Comparison of ENCODE assay signal across 15 mouse cellular contexts in the genomic region with DNA sequence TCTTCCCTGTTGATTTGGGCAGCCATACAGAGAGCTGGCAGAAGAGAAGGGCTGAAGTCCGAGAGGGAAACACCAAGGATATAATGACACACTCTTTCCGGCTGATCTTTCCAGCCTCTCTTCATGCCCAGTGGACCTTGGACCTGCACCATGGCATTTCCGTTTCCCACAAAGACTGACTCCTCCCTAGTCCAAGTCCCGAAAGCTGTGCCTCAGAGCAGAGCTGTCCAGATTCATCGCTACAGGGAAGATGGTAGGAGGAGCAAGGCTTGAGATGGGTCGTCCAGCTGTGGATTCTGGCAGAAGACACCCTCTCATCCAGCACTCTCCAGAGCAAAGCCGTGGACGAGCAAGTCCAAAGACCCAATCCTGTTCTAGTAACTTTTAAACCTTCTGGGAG.
A peak's percentile ranks its signal among the peaks of the same experiment; 100 is the strongest.
DNase-seq lines count a peak whose midpoint lies in the region; ATAC-seq lines count a peak whose summit lies in the region.
"Had no signal": no experiment of that assay in that cellular context is flagged by ENCODE, and none has a peak within 500 bp of the region (broad histone marks: within the 10 kb centered on the region; RNA-seq: fewer than 3 reads in every experiment).

No protein-coding gene starts in this region.

- no peaks in the 10 kb centered on the region for H3K27me3 ChIP-seq in intestine, embryonic 15.5 days (replicated peaks)
- H3K27me3 ChIP-seq: midbrain, embryonic 12.5 days; neural tube, embryonic 12.5 days had no signal

- 69% methylated on average over 8 of the region's 8 CpGs for WGBS in intestine, embryonic 15.5 days

- no peaks in the 10 kb centered on the region for H3K9me3 ChIP-seq in intestine, embryonic 15.5 days
- H3K9me3 ChIP-seq: midbrain, embryonic 12.5 days; neural tube, embryonic 12.5 days had no signal

- H3K4me3 ChIP-seq in intestine, embryonic 15.5 days (replicated peaks), result no peak overlapping the region
- H3K4me3 ChIP-seq: erythroblast, embryonic 14.5 days; midbrain, embryonic 12.5 days; neural tube, embryonic 12.5 days had no signal

- no peaks in the 10 kb centered on the region for H3K36me3 ChIP-seq in intestine, embryonic 15.5 days
- H3K36me3 ChIP-seq: midbrain, embryonic 12.5 days; neural tube, embryonic 12.5 days had no signal

- ATAC-seq in intestine, embryonic 15.5 days, result peak; percentile 82

- intact Hi-C loops in gastrocnemius, postnatal 14 days (cut with DNase I; ENCODE audit: low total_unique reads), result no loop called here

- no peak overlapping the region for H3K4me2 ChIP-seq in intestine, embryonic 15.5 days (replicated peaks)
- H3K4me2 ChIP-seq: hindbrain, embryonic 14.5 days; midbrain, embryonic 12.5 days; neural tube, embryonic 12.5 days had no signal

- no peak overlapping the region for H3K9ac ChIP-seq in intestine, embryonic 15.5 days
- H3K9ac ChIP-seq: hindbrain, embryonic 14.5 days; midbrain, embryonic 12.5 days; neural tube, embryonic 12.5 days had no signal

- H3K27ac ChIP-seq in intestine, embryonic 15.5 days, result no peak overlapping the region
- H3K27ac ChIP-seq: hindbrain, embryonic 14.5 days; midbrain, embryonic 12.5 days; neural tube, embryonic 12.5 days had no signal

- DNase-seq in adrenal gland, postnatal 36 days, result peak; percentile 0 to 2
- no peak for DNase-seq in adrenal gland, postnatal 14 days
- peak; percentile 41 for DNase-seq in gastrocnemius, postnatal 14 days
- DNase-seq in kidney, postnatal 25 days, result peak; percentile 59 to 79
- DNase-seq in frontal cortex, adult 2 months (ENCODE audit: extremely low spot score in 1 of 2, low spot score in 1 of 2), result no peak
- DNase-seq in cerebellum, adult 11-12 months, result no peak
- DNase-seq in spleen, postnatal 10 days (ENCODE audit: low spot score in 2 of 2), result no peak
- DNase-seq: layer of hippocampus, adult 9-11 months; retina, postnatal 1 day; thymus, postnatal 25 days had no signal

- H3K4me1 ChIP-seq in intestine, embryonic 15.5 days (replicated peaks), result 0 out of 2 replicates have a peak, but pooled peaks cover 4% of the 10 kb centered on the region
- H3K4me1 ChIP-seq: midbrain, embryonic 12.5 days; neural tube, embryonic 12.5 days had no signal

Comparison
In these comparisons a context has a peak if more than half of its experiments do, and no peak if none do; other contexts are left out.
1. DNase-seq: peak in adrenal gland, postnatal 36 days (2 of 2), gastrocnemius, postnatal 14 days (single experiment) and kidney, postnatal 25 days (2 of 2); none in adrenal gland, postnatal 14 days (single experiment), frontal cortex, adult 2 months (0 of 2), cerebellum, adult 11-12 months (single experiment) and spleen, postnatal 10 days (0 of 2).